Mouse (Mus musculus): ENCODE data around the gene Calm2. TPM values are rescaled to one million over a fixed set of nuclear protein-coding genes. Genes with fewer than 3 reads are reported as not detected.

The Calm2 gene
- total RNA-seq (2014; rRNA removed), result 841 and 932 TPM in 2 replicates
- 3,128 and 3,189 TPM in 2 replicates for polyA plus RNA-seq (2015; fragmentation: Nextera tagmentation; extraction: Ambion mirVana)

DNA sequence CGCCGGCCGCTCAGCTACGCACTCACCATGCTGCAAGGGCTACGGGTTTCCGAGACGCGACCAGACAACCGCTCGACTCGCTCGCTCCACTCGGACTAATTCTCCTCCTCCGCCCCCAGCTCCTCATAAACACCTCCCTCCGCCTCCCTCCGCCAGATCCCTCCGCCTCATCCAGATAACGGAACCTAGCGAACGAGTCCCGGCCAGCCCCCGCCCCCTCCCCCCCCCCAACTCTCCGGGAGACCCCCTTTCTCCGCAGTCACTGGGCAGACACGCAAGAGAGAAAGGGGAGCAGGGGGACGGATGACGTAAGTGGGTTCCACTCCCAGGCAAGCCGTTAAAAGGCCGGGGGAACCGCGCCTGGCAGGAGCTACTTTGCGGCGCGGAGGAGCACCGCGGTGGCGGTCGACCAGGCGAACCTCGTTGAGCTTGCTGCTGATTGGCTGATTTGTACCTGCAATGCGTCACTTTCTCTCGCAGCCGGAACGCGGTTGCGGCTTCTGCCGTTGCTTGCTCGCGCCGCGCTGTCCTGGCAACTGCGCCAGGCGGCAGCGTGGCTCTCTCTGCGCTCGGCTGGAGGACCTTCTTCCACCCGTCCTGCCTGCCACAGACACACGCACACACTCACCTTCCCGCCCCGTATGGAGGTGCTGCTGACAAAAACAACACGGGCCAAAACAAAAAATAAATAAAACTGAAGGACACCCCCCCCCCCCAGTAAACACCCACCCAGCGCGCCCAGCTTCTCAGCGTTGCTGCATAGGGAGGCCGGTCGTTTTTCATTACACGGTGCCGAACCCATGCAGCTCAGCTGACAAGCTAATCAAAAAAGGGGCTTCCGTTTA lies at the start of gene Calm2:
Calm2 (minus strand) TSS at position 169 of the 845 bp plus-strand sequence.
- TF ChIP-seq CTCF (IDR thresholded peaks at IDR 0.05; ENCODE audit: low read depth), result peak; percentile 54
- peak; percentile 94 for ATAC-seq
- DNase-seq (ENCODE audit: low spot score), result peak; percentile 99
- no peaks in the 10 kb centered on the region for H3K9me3 ChIP-seq (ENCODE audit: low read length)
- H3K27ac ChIP-seq, result peak within 1 kb of the TSS; percentile 99
- H3K4me2 ChIP-seq (ENCODE audit: low read depth, low read length), result peak within 1 kb of the TSS; percentile 80
- peak within 1 kb of the TSS; percentile 96 for H3K4me3 ChIP-seq (ENCODE audit: low read length)
- peak within 1 kb of the TSS; percentile 97 for H3K9ac ChIP-seq (replicated peaks; ENCODE audit: low read length)
- no peaks in the 10 kb centered on the region for H3K27me3 ChIP-seq (ENCODE audit: insufficient read depth, low read length)
- no peaks in the 10 kb centered on the region for H3K36me3 ChIP-seq (ENCODE audit: insufficient read depth, low read length)
- under 1% methylated on average over 68 of the region's 69 CpGs for WGBS
- H3K4me1 ChIP-seq (ENCODE audit: insufficient read depth, low read length), result peaks cover 21% of the 10 kb centered on the region

DNA sequence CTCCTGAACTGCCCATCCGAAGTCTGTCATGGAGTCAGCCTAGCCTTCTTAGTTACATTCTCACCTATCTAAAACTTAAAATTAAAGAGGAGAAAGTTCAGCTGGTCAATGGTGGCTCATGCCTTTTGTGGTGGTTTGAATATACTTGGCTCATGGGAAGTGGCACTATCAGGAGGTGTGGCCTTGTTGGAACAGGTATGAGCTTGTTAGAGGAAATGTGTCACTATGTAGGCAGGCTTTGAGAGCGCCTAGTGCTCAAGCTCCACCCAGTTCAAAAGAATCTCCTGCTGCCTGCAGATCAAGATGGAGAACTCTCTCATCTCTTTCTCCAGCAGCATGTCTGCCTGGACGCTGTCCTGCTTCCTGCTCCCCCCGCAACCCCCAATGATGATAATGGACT lies 48.8 kb upstream of the Calm2 start:
- TF ChIP-seq CTCF (IDR thresholded peaks at IDR 0.05; ENCODE audit: low read depth), result no peak
- no peaks in the 10 kb centered on the region for H3K9me3 ChIP-seq (ENCODE audit: low read length)
- no peaks in the 10 kb centered on the region for H3K4me1 ChIP-seq (ENCODE audit: insufficient read depth, low read length)
- H3K4me3 ChIP-seq (ENCODE audit: low read length), result no peak overlapping the region
- no peak overlapping the region for H3K4me2 ChIP-seq (ENCODE audit: low read depth, low read length)
- no peaks in the 10 kb centered on the region for H3K36me3 ChIP-seq (ENCODE audit: insufficient read depth, low read length)
- DNase-seq (ENCODE audit: low spot score) (no peak), ATAC-seq (no peak)
- H3K27me3 ChIP-seq (ENCODE audit: insufficient read depth, low read length), result no peaks in the 10 kb centered on the region
- H3K9ac ChIP-seq (replicated peaks; ENCODE audit: low read length), result no peak overlapping the region
- no peak overlapping the region for H3K27ac ChIP-seq
- 96% methylated on average over 4 of the region's 4 CpGs for WGBS

DNA sequence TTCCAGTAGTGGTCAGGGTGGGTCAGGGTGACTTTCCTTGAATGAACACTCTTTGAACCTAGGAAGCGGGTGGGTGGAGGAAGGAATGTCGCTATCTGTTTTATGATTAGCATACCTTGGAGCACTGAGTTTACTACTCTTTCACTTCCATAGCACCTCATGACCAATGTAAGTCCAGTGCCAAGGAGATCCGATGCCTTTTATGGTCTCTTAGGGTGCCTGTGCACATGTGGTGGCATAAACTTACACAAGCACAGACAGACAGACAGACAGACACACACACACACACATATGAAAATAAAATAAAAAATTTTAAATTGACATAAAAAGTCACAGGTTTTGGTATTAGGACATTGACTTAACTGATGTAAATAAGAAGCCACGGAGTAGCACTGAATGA lies 47.6 kb upstream of the Calm2 start:
- Histone ChIP-seq H3K4me2 (ENCODE audit: low read depth, low read length) (no peak overlapping the region), H3K4me1 (ENCODE audit: insufficient read depth, low read length) (no peaks in the 10 kb centered on the region), H3K27ac (no peak overlapping the region), H3K9me3 (ENCODE audit: low read length) (no peaks in the 10 kb centered on the region), H3K4me3 (ENCODE audit: low read length) (no peak overlapping the region), H3K36me3 (ENCODE audit: insufficient read depth, low read length) (no peaks in the 10 kb centered on the region), H3K9ac (replicated peaks; ENCODE audit: low read length) (no peak overlapping the region), H3K27me3 (ENCODE audit: insufficient read depth, low read length) (no peaks in the 10 kb centered on the region)
- WGBS, result 94% methylated on average over 4 of the region's 4 CpGs
- no peak for ATAC-seq
- TF ChIP-seq CTCF (IDR thresholded peaks at IDR 0.05; ENCODE audit: low read depth), result no peak
- DNase-seq (ENCODE audit: low spot score), result no peak

DNA sequence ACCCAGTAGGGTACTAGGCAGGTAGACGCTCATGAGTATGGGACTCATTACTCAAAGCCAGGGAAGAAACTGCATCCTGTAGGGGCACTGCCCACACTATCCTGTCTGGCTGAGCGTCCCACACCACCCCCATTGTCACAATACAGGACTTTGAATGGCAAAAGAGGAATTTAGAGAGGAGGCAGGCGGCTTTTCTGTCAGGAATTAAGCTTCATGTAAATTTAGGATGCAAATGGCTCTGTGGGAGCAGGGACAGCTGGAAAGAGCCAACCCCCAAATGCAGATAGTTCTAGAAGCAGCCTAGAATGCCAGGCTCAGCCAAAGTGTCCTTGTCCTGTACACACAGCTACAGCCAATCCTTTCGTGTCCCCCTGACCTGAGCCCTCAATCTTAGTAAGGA lies 45.6 kb upstream of the Calm2 start:
- H3K4me2 ChIP-seq (ENCODE audit: low read depth, low read length), result no peak overlapping the region
- no peak overlapping the region for H3K27ac ChIP-seq
- H3K4me3 ChIP-seq (ENCODE audit: low read length), result no peak overlapping the region
- H3K36me3 ChIP-seq (ENCODE audit: insufficient read depth, low read length), result no peaks in the 10 kb centered on the region
- no peaks in the 10 kb centered on the region for H3K4me1 ChIP-seq (ENCODE audit: insufficient read depth, low read length)
- ATAC-seq, result no peak
- 58% methylated on average over 4 of the region's 4 CpGs for WGBS
- H3K27me3 ChIP-seq (ENCODE audit: insufficient read depth, low read length), result no peaks in the 10 kb centered on the region
- DNase-seq (ENCODE audit: low spot score), result no peak
- TF ChIP-seq CTCF (IDR thresholded peaks at IDR 0.05; ENCODE audit: low read depth), result no peak
- H3K9me3 ChIP-seq (ENCODE audit: low read length), result no peaks in the 10 kb centered on the region
- no peak overlapping the region for H3K9ac ChIP-seq (replicated peaks; ENCODE audit: low read length)

DNA sequence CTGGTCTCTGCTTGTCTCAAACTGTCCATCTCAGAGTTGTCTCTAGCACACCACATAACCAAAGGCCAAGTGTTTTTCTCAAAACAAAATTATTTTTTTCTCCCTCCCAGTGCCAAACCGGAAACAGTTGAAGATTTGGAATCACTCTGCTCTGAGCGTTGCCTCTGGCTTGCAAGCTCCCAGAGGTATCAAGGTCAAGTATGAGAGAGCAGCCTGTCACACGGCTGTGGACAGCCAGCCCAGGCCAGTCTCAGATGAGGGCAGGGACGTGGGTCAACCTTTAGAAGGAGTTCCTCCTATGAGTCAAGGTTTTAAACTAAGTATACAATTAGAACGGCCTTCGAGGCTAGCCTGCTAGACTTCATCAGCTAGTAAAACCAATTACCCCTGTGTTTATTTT lies 43.6 kb upstream of the Calm2 start:
- ATAC-seq, result no peak
- H3K9me3 ChIP-seq (ENCODE audit: low read length), result no peaks in the 10 kb centered on the region
- 52% methylated on average over 6 of the region's 6 CpGs for WGBS
- DNase-seq (ENCODE audit: low spot score), result no peak
- H3K4me2 ChIP-seq (ENCODE audit: low read depth, low read length), result no peak overlapping the region
- no peak overlapping the region for H3K4me3 ChIP-seq (ENCODE audit: low read length)
- no peak for TF ChIP-seq CTCF (IDR thresholded peaks at IDR 0.05; ENCODE audit: low read depth)
- no peaks in the 10 kb centered on the region for H3K36me3 ChIP-seq (ENCODE audit: insufficient read depth, low read length)
- no peaks in the 10 kb centered on the region for H3K4me1 ChIP-seq (ENCODE audit: insufficient read depth, low read length)
- no peak overlapping the region for H3K27ac ChIP-seq
- H3K9ac ChIP-seq (replicated peaks; ENCODE audit: low read length), result no peak overlapping the region
- no peaks in the 10 kb centered on the region for H3K27me3 ChIP-seq (ENCODE audit: insufficient read depth, low read length)

DNA sequence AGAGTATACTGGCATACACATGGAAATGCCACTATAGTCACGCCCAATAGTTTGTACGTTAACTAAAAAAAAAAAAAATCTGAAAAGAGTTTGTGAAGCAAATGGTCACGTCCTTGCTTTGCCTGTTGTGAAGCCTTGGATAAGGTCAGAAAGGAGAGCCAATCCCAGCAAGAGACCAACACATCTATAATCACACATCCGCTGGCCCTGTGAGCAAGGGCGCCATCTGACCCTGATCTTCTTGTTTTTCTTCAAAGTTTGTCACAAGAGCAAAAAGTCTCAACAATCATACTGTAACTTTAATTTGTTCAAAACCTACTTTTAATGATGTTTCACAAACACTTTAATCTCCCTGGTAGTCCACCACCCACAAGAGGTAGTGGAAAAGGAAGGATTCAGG lies 39.0 kb upstream of the Calm2 start:
- no peak for TF ChIP-seq CTCF (IDR thresholded peaks at IDR 0.05; ENCODE audit: low read depth)
- no peak overlapping the region for H3K4me2 ChIP-seq (ENCODE audit: low read depth, low read length)
- H3K36me3 ChIP-seq (ENCODE audit: insufficient read depth, low read length), result no peaks in the 10 kb centered on the region
- WGBS, result 94% methylated on average over 5 of the region's 5 CpGs
- H3K27me3 ChIP-seq (ENCODE audit: insufficient read depth, low read length), result no peaks in the 10 kb centered on the region
- DNase-seq (ENCODE audit: low spot score), result no peak
- H3K9me3 ChIP-seq (ENCODE audit: low read length), result no peaks in the 10 kb centered on the region
- no peak overlapping the region for H3K27ac ChIP-seq
- H3K4me3 ChIP-seq (ENCODE audit: low read length), result no peak overlapping the region
- H3K9ac ChIP-seq (replicated peaks; ENCODE audit: low read length), result no peak overlapping the region
- no peaks in the 10 kb centered on the region for H3K4me1 ChIP-seq (ENCODE audit: insufficient read depth, low read length)
- ATAC-seq, result no peak

DNA sequence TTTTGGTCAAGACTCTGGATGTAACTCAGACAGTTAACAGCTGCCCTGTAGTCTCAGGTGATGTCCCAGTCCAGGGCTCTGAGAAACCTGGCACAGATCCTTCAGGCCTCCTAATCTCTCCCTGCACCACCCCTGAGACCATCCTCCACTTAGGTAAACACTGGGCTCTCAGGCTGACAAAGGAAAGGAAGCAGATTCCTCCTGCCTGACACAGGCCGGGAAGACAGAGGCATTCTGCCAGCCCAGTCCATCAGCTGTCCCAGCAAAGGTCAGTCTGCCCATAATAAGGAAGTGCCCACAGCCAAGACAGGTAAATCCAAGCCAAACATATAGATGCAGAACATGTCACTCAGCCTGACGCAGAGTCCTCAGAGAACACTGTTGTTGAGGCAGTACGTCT lies 36.1 kb upstream of the Calm2 start:
- no peak overlapping the region for H3K4me2 ChIP-seq (ENCODE audit: low read depth, low read length)
- 66% methylated on average over 3 of the region's 3 CpGs for WGBS
- H3K27ac ChIP-seq, result no peak overlapping the region
- no peak for DNase-seq (ENCODE audit: low spot score)
- no peak overlapping the region for H3K9ac ChIP-seq (replicated peaks; ENCODE audit: low read length)
- no peaks in the 10 kb centered on the region for H3K9me3 ChIP-seq (ENCODE audit: low read length)
- ATAC-seq, result no peak
- no peaks in the 10 kb centered on the region for H3K36me3 ChIP-seq (ENCODE audit: insufficient read depth, low read length)
- H3K4me3 ChIP-seq (ENCODE audit: low read length), result no peak overlapping the region
- no peaks in the 10 kb centered on the region for H3K27me3 ChIP-seq (ENCODE audit: insufficient read depth, low read length)
- TF ChIP-seq CTCF (IDR thresholded peaks at IDR 0.05; ENCODE audit: low read depth), result no peak
- 0 out of 2 replicates have a peak, but pooled peaks cover 7% of the 10 kb centered on the region for H3K4me1 ChIP-seq (ENCODE audit: insufficient read depth, low read length)
